Mouse (Mus musculus) heart, adult 11 months (tissue): ENCODE results near the gene Cpeb4.
A peak's percentile ranks its signal among the peaks of the same experiment; 100 is the strongest.

Source experiments
- DNase-seq: peaks from one replicate; pipeline ENCODE4 v3.0.0; 2022

The Cpeb4 gene

GRCm38 (mm10) chr11:31902251-31903001, 30.4 kb downstream of the Cpeb4 start:
- peak; percentile 89 for DNase-seq

GRCm38 (mm10) chr11:31906499-31906898, 34.5 kb downstream of the Cpeb4 start:
- DNase-seq, result no peak

GRCm38 (mm10) chr11:31907650-31908049, 35.6 kb downstream of the Cpeb4 start:
- DNase-seq, result peak; percentile 90

- no peak for DNase-seq
These were observed 40.9 kb downstream of the Cpeb4 start for GRCm38 (mm10) chr11:31912958-31913357.

- no peak for DNase-seq
These were observed 45.8 kb downstream of the Cpeb4 start for GRCm38 (mm10) chr11:31917769-31918168.

GRCm38 (mm10) chr11:31930051-31930450, 58.0 kb downstream of the Cpeb4 start:
- DNase-seq, result no peak

GRCm38 (mm10) chr11:31935652-31936051, 63.6 kb downstream of the Cpeb4 start:
- DNase-seq, result peak; percentile 96

- DNase-seq, result peak; percentile 68
These were observed 65.0 kb downstream of the Cpeb4 start for GRCm38 (mm10) chr11:31936910-31937525.

GRCm38 (mm10) chr11:31940898-31941639, 69.1 kb downstream of the Cpeb4 start:
- no peak for DNase-seq

GRCm38 (mm10) chr11:31941640-31942638, 69.9 kb downstream of the Cpeb4 start:
- DNase-seq, result no peak

GRCm38 (mm10) chr11:31945471-31945870, 73.5 kb downstream of the Cpeb4 start:
- no peak for DNase-seq

- peak; percentile 86 for DNase-seq
These were observed 76.7 kb downstream of the Cpeb4 start for GRCm38 (mm10) chr11:31948462-31949330.

GRCm38 (mm10) chr11:31949331-31949785, 77.3 kb downstream of the Cpeb4 start:
- DNase-seq, result peak; percentile 91

GRCm38 (mm10) chr11:31960071-31960470, 88.1 kb downstream of the Cpeb4 start:
- DNase-seq, result peak; percentile 56

GRCm38 (mm10) chr11:31963993-31964392, 92.0 kb downstream of the Cpeb4 start:
- DNase-seq, result no peak

GRCm38 (mm10) chr11:31965256-31966134, 93.5 kb downstream of the Cpeb4 start, which contains the start of gene 4930524B15Rik:
Gene 4930524B15Rik, plus strand, starts transcription at chr11:31965592.
- peak; percentile 92 for DNase-seq

- DNase-seq, result peak; percentile 11
These were observed 102.1 kb downstream of the Cpeb4 start for GRCm38 (mm10) chr11:31974132-31974531.

GRCm38 (mm10) chr11:31974826-31975225, 102.8 kb downstream of the Cpeb4 start:
- DNase-seq, result peak; percentile 37

- peak; percentile 41 for DNase-seq
These were observed 103.7 kb downstream of the Cpeb4 start for GRCm38 (mm10) chr11:31975678-31976077.

- DNase-seq, result peak; percentile 34
These were observed 104.1 kb downstream of the Cpeb4 start for GRCm38 (mm10) chr11:31976137-31976536.
